Mouse (Mus musculus): ENCODE results near the gene Twf2. TPM values are rescaled to one million over a fixed set of nuclear protein-coding genes. Genes with fewer than 3 reads are reported as not detected.

Gene Twf2
- total RNA-seq, 4 experiments from 2014 or later = 188 to 245 (median 236) TPM

DNA sequence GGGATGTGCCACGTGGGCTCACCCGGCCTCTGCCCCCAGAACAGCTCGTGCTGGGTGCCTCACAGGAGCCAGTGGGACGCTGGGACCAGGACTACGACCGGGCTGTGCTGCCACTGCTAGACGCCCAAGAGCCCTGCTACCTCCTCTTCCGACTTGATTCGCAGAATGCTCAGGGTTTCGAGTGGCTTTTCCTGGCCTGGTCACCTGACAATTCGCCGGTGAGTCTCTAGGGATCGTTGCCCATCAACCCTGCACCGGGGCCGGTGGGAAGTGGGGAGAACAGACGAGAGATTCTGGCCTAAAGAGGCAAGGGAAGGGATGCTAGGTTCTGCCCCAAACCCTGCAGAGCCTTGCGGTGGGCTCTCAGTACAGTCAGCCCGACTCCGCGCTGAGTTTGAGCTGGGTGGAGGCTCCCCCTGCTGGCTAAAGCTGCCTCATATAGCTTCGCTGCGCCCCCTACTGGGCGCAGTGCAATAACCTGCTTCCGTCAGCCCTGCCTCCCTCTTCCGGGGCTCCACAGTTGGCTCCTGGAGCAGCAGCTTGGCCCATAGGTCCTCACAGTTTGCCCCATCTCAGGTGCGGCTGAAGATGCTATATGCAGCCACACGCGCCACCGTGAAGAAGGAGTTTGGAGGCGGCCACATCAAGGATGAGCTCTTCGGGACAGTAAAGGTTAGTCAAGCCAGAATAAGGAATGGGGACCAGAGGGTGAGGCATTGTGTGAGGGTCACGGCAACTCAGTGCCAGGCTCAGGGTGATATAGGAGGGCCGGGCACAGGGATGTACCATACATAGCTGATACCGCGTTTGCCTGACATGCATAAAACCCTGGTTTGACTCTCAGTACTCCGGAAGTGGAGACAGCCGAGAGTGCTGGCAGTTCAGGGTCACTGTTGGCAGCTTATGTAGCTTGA lies 9.0 kb downstream of the Twf2 start:
- peak; percentile 70 for DNase-seq (ENCODE audit: low spot score)

DNA sequence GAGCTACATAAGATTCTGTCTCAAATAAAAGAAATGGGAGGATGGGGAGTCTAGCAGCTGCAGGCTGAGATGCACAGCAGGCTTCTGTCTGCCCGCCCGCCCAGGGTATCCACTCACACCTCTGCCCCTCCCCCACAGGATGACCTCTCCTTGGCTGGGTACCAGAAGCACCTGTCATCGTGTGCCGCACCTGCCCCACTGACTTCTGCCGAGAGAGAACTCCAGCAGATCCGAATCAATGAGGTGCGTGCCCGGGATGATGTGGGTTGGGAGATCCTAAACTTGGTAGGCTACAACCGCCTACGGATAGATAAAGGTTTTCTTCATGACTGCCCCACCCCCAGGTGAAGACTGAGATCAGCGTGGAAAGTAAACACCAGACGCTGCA lies 9.7 kb downstream of the Twf2 start:
- no peak for DNase-seq (ENCODE audit: low spot score)

DNA sequence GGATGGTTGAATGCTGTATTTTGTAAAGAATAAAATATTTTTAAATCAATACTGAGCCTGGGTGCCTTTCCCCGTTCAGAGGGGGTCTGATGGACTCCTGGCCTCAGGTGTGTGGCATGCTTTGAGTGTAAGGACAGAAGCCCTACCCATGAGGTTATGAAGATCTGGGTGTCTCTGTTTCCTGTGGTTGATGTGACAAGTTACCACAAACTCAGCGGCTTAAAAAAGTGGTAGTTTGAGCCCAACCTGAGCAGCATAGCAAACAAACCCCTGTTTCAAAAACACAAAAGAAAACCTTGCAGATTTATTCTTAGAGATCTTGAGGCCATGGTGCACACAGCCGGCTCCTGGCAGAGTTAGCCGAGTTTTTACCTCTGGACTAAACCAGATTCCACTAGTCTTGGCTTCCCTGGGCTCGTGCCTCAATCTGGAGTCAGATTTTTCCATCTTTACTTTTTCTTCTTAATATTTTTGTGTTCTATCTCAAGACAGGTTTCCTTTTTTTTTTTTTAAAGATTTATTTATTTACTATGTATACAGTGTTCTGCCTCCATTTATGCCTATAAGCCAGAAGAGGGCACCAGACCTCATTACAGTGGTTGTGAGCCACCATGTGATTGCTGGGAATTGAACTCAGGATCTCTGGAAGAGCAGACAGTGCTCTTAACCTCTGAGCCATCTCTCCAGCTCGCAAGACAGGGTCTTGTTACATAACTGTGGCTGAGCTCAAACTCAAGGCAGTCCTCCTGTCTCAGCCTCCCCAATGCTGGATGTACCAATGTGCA lies 12.6 kb downstream of the Twf2 start:
- no peak for DNase-seq (ENCODE audit: low spot score)

DNA sequence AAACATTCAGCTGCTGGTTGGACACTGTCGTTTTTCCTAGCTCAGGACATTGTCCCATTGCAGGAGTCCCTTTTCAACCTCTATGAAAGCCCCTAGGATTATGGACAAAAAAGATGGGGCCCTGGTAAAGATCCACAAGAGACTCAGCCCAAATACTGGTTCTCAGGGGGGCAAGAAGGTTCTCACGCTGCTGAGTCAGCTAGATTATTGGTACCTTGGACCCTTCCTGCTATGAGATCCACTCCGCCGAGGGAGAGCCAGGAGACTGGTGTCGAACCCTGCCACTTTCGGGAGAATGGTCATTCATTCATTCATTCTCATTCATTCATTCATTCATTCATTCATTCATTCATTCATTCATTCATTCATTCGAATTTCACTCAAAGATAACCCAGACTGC lies 14.1 kb downstream of the Twf2 start:
- DNase-seq (ENCODE audit: low spot score) = no peak

DNA sequence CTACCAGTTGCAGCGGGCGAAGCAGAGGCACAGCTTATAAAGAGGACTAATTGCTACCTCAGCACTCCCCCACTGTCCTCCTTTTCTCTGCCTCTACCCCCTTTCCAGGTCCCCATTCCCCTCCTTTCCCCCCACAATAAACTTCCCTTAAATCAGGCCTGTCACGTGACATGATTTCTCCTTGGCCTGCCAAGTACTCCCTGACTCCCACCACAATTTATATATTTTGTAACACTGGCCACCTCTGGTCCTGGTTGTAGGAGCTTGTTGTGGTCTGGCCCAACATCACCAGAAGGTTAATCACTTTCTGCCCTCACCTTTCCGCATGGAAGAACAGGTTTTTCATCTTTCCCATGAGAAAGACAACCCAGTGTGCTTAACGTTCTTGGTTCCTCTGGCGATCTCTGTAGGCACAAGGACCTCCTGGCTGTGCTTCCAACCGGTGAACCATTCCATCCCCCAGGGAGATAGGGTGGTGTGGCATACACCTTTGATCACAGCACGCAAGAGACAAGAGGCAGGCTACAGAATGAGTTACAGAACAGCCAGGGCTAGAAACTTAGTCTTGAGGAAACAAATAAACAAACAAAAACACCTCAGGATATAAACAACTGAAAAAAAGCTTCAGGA lies 18.1 kb downstream of the Twf2 start:
- DNase-seq (ENCODE audit: low spot score) = no peak

DNA sequence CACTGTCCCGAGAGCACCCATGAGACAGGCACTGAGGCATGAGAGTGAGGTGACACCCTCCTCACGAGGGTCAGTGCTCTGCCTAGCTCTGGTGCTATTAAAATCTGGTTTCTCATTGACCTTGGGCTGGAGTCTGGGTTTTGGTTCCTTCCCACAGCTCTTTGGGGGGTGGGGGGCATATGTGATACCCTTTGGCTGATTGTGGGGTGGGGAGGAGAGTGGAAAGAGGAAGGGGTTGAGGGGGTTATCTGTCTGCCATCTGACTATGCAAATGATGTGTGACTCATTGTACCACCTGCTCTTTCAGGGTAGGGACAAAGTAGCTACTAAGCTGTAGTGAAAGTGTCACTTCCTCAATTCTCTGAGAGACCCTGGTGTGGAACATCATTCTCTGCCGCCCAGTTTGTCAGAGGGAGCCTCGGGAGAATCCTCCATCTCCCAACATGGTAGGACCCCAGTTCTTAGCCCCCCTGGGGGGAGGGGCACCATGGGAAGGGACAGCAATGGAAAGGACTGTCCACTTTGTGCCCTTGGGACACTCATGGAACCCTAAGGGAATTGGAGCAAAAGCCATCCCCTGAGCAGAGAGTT lies 19.4 kb downstream of the Twf2 start, which contains the start of gene Tlr9:
Gene Tlr9, plus strand, starts transcription at position 338 of the 591 bp plus-strand sequence.
- no peak for DNase-seq (ENCODE audit: low spot score)

DNA sequence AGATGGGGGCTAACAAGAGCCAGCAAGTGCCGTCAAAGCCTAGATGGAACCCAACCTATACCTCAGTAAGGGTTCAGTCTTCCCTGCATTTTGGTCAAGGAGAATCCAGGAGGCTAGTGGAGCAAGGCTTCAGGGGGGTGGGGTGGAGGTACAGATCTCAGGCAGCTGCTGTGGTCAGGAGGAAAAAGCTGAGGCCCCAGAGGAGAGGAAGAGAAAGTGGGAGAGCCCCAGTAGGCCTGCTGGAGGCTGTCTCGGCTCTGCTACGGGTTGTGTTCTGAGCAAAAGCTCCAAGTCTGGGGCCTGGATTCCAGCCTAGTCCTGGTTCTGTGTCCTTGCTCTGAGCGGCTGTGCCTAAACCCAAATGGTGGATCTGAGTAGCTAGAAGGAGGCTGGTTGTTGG lies 20.1 kb downstream of the Twf2 start:
- no peak for DNase-seq (ENCODE audit: low spot score)

DNA sequence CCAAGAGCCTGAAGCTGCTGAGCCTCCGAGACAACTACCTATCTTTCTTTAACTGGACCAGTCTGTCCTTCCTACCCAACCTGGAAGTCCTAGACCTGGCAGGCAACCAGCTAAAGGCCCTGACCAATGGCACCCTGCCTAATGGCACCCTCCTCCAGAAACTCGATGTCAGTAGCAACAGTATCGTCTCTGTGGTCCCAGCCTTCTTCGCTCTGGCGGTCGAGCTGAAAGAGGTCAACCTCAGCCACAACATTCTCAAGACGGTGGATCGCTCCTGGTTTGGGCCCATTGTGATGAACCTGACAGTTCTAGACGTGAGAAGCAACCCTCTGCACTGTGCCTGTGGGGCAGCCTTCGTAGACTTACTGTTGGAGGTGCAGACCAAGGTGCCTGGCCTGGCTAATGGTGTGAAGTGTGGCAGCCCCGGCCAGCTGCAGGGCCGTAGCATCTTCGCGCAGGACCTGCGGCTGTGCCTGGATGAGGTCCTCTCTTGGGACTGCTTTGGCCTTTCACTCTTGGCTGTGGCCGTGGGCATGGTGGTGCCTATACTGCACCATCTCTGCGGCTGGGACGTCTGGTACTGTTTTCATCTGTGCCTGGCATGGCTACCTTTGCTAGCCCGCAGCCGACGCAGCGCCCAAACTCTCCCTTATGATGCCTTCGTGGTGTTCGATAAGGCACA lies 22.7 kb downstream of the Twf2 start:
- DNase-seq (ENCODE audit: low spot score) = no peak

DNA sequence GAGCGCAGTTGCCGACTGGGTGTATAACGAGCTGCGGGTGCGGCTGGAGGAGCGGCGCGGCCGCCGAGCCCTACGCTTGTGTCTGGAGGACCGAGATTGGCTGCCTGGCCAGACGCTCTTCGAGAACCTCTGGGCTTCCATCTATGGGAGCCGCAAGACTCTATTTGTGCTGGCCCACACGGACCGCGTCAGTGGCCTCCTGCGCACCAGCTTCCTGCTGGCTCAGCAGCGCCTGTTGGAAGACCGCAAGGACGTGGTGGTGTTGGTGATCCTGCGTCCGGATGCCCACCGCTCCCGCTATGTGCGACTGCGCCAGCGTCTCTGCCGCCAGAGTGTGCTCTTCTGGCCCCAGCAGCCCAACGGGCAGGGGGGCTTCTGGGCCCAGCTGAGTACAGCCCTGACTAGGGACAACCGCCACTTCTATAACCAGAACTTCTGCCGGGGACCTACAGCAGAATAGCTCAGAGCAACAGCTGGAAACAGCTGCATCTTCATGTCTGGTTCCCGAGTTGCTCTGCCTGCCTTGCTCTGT lies 23.3 kb downstream of the Twf2 start:
- no peak for DNase-seq (ENCODE audit: low spot score)

DNA sequence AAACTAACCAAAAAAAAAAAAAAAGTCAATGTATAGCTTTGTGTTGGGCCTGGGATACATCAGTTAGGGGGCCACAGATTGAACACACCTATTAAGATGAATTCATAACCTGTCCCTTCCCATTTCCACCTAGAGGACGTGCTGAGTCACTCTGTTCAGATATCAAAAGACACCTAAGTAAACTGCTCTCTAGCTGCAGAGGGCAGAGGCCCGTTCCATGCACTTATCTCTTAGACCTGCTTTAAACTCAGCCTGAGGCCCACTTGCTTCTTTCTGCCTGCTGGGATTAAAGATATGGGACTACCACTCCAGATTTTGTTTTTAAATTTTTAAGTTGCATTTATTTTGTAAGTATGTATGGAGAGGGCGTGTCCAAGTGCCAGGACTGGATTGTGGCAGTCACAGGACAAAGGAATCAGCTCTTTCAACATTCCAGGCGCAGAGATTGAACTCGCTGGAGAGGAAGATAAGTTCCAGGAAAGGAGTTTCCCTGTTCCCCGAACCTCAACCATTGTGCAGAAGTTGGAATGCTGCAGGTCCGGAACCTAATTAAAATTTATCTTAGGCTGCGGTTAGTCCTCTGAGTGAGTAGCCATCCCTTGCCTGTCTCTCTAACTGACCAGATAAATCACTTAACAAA lies 25.0 kb downstream of the Twf2 start:
- DNase-seq (ENCODE audit: low spot score) = no peak

DNA sequence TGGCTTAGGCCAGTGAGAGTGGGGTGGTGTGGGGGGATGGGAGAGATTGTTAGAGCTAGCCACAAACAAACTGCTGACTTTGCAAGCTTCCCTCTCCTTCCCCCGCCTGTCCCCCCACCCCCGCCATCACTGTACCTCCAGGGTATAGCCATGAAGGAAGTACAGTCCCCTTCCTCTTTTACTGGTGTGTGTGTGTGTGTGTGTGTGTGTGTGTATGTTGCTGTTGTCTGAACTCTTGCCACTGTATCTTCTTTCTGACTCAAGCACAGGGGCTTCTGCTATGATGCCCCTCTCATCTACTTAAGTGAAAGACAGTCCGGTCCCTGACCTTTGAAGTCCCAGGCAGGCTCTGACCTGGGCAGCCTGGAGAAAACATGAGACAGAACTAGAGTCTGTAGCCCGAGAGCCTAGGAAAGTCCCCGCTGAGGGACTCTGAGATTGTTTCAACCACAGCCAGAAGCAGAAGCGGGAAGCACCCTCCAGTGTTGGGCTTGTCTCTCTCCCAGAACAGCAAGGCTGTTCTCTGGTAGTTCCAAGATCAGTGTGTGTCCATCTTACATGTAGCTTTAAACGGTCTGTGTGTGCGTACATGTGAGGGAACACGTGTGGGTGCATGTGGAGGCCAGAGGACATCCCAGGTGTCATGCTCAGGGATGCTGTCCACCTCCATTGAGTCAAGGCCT lies 27.3 kb downstream of the Twf2 start:
- no peak for DNase-seq (ENCODE audit: low spot score)

DNA sequence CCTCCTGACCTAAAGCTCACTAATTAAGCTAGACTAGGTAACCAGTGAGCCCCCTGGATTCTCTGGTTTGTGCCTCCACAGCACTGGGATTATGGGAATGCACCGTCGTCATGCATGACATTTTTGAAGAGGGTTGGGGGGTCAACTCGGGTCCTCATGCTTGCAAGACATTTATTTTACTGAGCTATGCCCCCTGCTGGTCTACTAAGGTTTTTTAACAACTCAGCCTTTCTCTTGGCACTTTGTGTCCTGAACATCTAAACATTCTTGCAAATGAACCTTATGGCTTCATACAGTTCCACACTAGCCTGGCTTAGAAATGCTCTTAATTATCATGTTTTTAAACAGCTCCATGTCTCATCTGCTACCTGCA lies 27.8 kb downstream of the Twf2 start:
- no peak for DNase-seq (ENCODE audit: low spot score)

DNA sequence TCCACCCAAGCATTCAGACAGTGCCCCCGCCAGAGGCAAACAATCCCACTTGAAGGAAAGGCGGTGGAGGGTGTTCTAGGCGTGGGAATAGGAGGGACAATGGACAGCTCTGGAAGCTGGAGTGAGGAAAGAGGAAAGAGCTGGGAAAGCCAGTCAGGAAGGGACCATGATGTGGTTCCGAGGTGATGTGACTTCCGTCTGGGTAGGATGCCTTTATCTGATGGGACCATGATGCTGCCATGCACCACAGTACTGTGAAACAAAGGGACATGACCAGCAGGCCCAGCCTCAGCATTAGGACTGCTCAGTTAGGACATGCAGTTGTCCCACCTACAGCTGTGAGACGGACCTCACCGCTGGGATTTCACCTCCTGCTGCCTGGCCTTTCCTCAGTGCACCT lies 28.3 kb downstream of the Twf2 start:
- no peak for DNase-seq (ENCODE audit: low spot score)

DNA sequence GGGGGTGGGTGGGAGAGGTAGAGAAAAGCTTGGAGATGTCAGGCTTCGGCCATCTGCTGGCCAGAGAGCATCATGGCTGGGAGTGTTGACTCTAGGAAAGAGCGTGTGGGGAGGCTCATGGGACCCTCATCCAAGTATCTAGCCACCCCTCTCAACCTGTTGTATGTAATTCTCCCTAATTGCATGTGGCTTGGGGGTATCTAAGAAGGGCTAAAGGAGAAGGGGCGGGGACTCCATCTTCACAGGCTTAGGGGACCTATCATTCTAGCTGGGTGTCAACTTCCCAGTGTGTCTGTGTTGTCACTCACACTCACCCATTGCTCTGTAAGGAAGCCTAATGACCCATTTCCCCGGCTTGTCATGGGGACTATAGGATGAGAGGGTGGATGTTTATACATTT lies 28.9 kb downstream of the Twf2 start:
- no peak for DNase-seq (ENCODE audit: low spot score)

DNA sequence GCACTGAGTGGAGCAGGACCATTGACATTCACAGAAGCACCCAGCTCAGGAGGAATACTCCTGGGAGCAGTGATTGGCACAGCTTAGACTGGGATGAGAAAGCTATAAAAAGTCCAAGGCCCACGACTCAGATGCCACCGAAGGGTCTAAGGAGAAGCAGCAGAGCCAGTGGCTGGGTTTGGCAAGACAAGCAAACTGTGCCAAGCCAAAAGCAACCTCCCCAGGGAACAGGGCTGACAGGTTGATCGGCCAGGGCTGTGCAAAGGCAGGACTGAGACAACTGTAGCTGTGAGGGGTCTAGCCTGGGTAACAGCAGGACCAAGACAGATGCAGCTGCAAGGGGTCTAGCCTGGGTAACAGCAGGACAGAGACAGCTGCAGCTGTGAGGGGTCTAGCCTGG lies 30.0 kb downstream of the Twf2 start:
- no peak for DNase-seq (ENCODE audit: low spot score)

DNA sequence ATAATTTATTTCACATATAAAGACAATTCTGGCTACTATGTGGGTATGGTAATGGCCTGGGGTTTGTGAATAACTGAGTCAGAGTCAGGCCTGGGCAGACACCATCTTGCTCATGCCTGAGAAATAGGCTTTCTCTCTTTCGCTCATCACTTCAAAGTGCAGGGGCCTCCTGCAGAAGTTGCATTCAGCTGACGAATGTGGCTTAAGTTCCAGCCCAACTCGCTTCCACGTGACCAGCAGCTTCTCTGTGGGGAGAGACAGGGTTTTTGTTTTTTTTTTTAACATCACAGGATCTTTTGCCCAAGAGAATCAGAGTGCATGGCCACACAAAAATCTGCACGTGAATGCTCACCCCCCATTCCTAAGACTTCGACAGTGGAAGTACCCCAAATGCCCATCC lies 31.0 kb downstream of the Twf2 start:
- no peak for DNase-seq (ENCODE audit: low spot score)

DNA sequence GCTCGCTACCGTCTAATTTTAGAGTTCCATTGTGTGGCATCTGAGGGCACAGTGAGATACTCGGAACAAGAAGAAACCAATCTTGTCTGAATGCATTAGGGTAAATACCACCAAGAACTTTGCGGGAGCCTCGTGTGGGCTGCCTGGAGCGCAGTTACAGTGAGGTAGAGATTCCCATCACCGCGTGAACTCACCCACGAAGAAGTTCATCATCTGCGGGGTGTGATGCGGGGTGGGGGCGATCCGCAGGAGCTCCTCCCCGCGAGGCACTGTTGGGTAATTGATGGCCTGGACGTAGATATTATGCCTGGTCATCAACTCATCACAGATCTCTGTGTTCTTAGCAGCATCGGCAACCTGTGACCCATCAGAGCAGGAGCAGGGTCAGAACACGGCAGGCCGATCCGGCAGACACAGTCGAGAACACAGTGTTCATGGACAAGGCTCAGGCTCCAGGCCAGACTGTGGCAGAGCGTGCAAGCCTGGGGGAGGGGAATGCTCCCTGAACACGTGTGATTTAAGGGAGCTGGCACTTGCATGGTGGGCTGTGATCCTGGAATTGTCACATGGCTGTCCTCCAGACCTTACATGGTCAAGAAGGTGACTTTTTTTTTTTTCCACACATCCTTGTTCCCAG lies 32.4 kb downstream of the Twf2 start:
- no peak for DNase-seq (ENCODE audit: low spot score)

DNA sequence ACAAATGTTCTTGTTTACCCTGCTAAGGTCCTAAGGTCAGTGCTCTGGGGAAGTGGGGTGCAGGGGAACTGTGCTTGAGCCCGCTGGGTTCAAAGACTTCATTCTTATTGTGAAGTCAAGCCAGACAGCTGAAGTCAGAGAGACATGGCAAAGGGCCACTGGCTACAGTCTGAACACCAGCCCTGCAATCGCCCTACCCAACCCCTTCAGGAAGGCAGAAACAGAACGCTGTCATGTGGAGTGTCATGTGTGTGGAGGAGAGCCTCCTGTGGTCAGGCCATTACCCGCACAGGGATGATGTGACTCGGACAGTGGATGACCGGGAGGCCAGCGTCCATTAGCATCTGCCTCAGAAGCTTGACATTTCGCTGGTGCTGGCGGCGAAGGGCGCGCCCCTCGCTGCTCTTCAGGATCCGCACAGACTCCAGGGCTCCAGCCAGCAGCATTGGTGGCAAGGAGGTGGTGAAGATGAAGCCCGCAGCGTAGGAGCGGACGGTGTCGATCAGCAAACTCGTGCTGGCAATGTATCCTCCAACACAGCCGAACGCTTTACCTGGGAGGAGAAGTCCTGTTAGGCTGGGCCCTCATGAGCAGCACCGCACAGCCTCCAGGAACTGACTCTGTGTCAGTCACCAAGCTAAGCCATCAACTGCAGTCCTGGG lies 33.4 kb downstream of the Twf2 start:
- no peak for DNase-seq (ENCODE audit: low spot score)

DNA sequence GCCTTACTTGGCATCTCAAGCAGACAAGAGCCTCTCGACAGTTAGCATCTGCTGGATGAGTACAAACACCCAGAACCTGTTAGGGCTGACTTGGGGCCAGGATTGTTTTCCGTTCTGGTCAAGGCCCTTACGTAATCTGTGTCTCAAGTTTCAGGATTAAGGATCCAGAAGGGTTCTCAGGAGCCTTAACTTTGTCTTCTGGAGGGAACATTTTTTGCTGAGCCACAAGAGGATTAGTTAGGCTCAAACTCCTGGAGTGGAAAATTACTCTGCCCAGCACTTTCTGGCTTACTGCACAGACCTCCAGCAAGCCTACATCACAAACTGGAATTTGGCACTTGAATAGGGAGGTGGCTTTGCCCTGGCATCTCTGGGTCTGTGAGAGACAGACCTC lies 33.9 kb downstream of the Twf2 start:
- no peak for DNase-seq (ENCODE audit: low spot score)

Measured in heart, adult 8-10 months (tissue).